Mouse (Mus musculus): ENCODE results near the gene Csf1.

- TF ChIP-seq POLR2A (IDR thresholded peaks at IDR 0.05; ENCODE audit: insufficient read depth, low read depth, low read length) (no peak), CTCF (IDR thresholded peaks at IDR 0.05; ENCODE audit: insufficient read depth, low read depth, low read length) (no peak)
Observed at GRCm38 (mm10) chr3:107790227-107790626, 30.0 kb upstream of the Csf1 start.

All from olfactory bulb, adult 2 months (tissue).